Mouse (Mus musculus): ENCODE measurements around the gene B3gnt9. TPM values are rescaled to one million over a fixed set of nuclear protein-coding genes. Genes with fewer than 3 reads are reported as not detected.

Gene B3gnt9
- total RNA-seq, 4 experiments from 2014 or later: 1.1 to 1.7 (median 1.4) TPM

DNA sequence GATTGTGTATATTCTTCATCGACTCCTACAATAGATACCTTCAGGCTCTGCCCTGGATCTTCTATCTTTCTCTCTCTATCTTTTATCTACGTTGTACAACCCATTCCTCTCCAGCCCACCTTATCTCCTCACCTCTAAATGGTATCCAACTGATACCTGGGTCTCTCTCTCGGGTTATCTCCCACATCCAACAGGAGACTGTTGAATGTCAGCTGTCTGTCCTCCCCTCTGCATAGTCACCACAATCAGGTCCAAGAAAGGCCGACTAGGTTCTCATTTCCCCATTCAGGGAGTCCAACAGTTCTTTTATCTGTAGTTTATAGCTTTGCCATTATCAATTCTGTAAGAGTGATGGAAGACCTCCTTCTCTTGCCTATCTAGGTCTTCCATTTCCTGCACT lies 27.3 kb upstream of the B3gnt9 start:
- DNase-seq (ENCODE audit: low spot score in 2 of 2): no peak

DNA sequence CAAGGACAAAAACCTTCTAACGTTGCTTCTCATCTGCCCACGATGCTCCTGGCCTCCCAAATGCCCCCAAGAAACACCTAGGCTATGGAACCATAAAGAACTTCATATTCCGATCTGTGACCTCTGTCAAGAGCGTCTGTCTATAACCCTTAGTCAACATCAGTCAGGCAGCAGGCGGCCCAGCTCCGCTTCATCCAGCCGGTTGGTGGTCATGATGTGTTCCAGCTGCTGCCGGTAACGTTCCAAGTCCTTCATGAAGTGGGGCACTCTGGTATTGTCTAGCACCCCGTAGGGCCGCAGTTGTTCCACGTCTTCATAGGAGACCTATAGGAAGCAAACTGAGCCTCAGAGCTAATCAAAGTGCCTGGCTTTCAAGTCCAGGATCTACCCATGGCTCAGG lies 26.9 kb upstream of the B3gnt9 start:
- DNase-seq (ENCODE audit: low spot score in 2 of 2): no peak

DNA sequence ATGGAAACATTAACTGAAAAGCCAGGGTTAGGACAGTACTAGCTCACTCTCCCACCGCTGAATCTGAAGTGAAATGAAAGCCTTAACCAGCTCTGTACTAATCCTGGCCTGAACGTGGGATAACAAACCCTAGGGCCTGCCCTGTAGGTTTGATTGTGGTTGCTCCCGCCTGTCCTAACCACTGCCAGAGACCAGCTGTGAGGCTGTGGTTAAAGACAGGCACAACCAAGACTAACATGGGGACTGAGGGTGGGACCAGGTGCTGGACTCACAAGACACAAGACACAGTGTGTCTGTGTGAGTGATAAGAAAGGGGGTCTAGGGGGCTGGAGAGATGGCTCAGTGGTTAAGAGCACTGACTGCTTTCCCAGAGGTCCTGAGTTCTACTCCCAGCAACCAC lies 25.6 kb upstream of the B3gnt9 start:
- DNase-seq (ENCODE audit: low spot score in 2 of 2): no peak

DNA sequence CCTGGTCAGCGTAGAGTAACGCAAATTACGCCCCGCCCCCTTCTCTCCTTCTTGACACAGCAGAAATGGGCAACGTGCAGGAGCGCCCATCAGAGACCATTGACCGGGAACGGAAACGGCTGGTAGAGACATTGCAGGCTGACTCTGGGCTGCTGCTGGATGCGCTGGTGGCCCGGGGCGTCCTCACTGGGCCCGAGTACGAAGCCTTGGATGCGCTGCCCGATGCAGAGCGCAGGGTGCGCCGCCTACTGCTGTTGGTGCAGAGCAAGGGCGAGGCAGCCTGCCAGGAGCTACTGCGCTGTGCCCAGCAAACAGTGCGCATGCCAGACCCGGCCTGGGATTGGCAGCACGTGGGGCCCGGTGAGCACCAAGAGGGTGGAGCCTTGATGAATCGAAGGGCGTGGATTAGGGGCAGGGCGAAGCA lies 24.0 kb upstream of the B3gnt9 start:
- peak; percentile 79 to 90 for DNase-seq (ENCODE audit: low spot score in 2 of 2)

DNA sequence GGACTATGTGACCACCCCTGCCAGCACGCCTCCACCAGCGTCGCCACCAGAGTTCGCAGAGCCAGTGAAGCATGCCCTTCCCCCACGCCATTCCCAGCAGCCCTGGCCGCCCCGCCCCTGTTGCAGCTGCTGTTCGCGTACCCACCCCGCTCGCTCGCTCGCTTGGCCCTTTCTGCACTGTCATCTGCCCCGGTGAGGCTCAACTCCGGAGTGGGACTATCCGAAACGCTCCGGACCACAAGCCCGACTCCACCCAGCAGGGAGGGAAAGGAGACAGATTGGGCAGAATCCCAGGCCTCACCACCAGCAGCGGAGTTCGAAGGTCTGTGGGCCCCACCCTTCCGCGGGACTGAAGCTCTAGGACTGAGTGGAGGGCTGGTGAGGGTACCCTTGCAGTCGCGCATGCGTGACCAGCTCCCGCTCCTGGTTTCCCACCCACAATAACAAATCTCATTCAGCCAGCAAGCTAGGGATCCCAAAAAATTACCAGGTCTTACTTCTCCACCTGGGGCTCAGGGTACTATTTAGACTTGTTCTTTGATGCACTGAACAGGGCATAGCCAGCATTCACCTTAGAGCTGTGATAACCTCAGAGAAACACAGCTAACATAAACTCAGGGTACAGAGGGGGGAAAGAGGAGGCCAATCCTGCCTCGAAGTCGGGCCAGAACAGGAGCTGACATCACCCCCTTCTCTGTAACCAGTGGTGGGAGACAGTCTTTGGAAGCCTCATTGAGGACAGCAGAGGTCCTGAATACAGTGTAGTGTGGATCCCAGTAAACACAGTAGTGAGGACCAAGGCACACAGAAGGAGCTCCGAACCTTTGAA lies 21.6 kb upstream of the B3gnt9 start:
- peak; percentile 55 to 67 for DNase-seq (ENCODE audit: low spot score in 2 of 2)

DNA sequence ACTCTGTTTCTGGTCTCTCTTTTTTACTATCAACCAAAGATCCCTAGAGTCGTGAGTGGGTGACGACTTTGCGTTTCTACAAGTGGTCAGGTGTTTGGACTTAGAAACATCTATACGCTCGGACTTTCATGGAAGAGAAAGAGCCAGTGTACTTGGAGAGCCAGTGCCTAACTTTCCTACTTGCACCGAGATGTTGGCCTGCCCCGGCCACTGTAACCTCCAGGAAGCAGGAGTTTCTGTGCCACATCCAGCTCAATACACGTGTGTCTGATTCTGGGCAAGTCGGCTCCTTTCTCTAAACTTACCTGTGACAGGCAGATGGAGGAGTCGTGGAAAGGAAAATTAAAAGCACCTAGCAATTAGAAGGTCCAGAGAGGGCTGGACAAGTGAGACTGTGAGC lies 20.9 kb upstream of the B3gnt9 start, which contains the start of gene Nol3:
Gene Nol3, plus strand, starts transcription at position 301 of the 400 bp plus-strand sequence.
- no peak for DNase-seq (ENCODE audit: low spot score in 2 of 2)

DNA sequence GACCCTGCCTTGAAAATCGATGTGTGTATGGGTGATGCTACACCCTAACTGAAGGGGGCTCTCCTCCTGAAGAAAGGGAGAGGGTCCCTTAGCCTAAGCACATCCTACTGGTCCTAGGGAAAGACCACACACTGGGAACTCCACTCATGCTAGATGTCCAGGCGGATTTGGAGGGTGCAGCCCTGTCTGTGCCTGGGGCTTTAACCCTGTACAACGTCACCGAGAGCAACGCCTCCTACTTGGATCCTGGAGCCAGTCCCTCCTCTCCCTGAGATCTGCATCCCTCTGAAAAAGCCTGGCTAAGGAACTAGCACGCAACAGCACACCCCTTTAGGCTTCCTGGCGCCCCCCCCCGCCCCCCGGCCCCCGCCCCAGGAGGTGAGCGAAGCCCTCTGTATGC lies 20.4 kb upstream of the B3gnt9 start:
- no peak for DNase-seq (ENCODE audit: low spot score in 2 of 2)

DNA sequence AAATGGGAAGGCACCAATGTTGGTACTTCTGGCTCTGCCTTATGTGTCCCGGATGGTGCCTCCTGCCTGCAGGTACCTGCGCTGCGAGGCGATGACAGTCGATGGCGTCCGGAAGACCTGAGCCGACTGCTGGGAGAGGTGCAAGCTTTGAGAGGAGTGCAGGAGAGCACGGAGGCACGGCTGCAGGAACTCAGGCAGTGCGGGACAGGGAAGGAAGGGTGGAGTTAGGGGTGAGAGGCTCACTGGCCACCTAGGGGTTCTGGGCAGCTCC lies 15.9 kb upstream of the B3gnt9 start:
- no peak for DNase-seq (ENCODE audit: low spot score in 2 of 2)

DNA sequence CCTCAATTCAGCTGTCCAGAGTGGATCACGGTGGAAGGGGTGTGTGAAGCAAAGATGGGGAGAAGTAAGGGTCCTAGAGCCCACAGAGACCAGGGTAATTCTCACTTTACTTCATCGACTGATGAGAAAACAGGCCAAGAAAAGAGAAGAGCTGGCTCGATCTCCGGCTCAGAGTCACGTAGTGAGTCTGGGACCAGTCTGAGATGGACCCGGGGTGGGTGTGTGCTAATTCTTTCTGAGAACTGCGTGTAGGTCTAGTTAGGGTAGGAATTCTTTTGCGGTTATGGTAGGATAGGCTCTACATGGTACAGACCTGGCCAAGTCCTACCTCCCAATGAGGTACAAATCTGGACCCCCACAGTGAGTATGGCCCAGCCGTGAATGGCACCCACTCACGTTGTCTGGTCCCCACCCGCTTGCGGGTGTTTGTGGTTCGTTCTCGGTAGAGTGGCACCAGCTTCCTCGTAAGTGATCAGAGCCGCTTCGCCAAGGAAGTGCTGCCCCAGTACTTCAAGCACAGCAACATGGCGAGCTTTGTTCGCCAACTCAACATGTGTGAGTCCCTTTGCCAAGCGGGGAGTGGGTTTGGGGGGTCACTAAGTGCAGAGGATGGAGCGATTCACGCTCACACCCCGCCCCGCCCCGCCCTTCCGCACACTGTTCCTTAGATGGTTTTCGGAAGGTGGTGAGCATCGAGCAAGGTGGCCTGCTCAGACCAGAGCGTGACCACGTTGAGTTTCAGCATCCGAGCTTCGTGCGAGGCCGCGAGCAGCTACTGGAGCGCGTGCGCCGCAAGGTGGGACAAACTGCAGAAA lies 15.4 kb upstream of the B3gnt9 start:
- no peak for DNase-seq (ENCODE audit: low spot score in 2 of 2)

DNA sequence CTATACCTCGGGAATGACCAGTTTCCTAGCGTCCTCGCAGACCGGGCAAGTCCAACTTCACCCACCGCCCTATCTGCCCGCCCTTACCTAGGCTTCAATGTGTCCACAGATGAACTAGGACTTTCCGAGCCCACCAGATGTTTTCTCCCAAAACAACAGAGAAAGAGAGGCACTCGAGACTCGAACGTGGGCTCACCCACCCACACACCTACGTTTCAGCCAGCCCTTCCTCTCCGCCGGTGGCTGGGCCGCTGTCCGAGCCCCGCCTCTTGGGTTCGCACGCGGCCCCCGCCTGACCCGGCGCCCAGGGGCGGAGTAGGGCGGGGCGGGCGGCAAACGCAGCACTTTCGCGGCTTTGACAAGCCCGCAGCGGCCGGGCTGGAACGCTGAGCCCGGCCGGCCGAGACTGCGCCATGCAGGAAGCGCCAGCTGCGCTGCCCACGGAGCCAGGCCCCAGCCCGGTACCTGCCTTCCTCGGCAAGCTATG lies 14.6 kb upstream of the B3gnt9 start, which contains the start of gene Hsf4:
Gene Hsf4, plus strand, starts transcription at position 341 of the 487 bp plus-strand sequence.
- peak; percentile 65 to 77 for DNase-seq (ENCODE audit: low spot score in 2 of 2)

DNA sequence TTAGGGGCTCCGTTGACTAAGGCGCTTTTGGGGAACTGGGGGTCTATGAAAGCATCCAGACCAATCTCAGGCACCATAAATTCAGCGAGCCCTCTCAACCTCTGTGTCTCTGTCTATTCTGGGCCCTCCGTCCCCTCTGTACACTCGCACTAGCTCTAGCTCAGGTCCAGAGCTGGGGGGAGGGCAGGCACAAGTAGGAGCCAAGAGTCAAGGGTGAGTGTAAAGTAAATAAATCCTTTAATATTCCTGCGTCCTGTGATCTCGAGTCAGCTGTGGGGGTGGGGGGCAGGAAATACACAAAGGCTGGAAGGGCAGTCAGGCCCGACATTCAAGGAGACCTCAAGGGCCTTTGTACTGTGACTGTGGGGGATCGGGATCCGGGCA lies 14.1 kb upstream of the B3gnt9 start:
- DNase-seq (ENCODE audit: low spot score in 2 of 2): no peak

DNA sequence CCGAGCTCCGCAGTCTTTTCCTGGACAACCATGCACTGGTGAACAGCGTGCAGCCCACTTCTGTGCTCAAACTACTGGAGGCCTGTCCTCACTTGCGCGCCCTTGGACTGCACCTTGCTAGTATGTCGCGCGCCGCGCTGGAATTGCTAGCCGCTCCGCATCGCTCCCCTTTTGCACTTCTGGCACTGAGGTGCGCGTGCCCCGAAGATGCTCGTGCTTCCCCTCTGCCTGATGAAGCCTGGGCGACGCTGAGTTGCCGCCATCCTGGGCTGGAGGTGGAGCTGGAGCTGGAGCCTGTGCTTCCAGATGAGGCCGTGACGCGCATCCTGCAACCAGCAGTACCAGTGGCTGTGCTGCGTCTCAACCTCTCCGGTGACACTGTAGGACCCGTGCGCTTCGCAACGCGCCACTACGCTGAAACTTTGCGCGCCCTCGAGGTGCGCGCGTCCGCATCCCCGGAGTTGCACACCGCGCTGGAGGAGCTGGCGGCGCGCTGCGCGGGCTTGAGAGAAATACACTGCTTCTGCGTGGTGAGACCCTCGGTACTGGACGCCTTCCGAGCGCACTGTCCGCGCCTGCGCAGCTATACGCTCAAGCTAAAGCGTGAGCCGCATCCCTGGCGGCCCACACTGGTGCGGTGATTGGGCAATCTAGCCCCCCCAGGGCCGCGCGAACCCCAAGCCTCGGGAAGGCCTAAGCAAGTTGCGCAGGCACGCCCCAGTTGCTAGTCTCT lies 13.6 kb upstream of the B3gnt9 start:
- DNase-seq (ENCODE audit: low spot score in 2 of 2): no peak

DNA sequence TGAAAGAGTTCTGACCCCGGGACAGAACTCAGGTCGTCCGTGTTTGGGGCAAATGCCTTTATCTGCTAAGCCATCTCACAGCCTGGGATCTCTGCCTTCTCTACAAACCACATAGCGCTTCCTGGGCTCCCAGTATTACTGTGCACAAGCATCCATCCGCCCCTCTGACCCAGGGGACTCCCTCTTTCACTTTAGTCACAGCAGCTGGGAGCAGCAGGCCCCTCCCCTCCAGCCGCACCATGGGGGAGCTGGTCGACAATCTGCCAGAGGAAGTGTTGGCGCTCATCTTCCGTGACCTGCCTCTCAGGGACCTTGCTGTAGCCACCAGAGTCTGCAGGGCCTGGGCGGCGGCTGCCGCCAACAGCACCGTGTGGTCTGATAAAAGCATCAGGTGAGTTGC lies 11.8 kb upstream of the B3gnt9 start:
- DNase-seq (ENCODE audit: low spot score in 2 of 2): no peak

DNA sequence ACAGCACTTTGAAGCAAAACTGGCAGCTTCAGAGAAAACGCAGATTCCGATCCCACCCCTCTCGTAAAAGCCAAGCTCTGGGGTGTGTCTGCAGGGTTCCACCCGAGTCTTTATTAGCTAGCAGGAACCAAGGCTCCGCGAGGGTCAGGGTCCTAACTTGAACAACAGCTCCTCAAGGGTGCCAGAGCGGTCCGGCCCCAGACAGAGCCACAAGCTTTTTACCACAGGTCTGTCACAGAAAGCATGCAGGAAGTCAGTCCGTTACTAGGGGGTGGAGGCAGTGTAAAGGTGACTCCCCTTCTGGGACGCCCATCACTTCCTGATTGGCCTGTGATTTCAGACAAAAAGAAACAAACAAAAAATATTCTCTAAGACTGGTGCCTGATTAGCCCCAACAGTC lies 10.2 kb upstream of the B3gnt9 start:
- no peak for DNase-seq (ENCODE audit: low spot score in 2 of 2)

DNA sequence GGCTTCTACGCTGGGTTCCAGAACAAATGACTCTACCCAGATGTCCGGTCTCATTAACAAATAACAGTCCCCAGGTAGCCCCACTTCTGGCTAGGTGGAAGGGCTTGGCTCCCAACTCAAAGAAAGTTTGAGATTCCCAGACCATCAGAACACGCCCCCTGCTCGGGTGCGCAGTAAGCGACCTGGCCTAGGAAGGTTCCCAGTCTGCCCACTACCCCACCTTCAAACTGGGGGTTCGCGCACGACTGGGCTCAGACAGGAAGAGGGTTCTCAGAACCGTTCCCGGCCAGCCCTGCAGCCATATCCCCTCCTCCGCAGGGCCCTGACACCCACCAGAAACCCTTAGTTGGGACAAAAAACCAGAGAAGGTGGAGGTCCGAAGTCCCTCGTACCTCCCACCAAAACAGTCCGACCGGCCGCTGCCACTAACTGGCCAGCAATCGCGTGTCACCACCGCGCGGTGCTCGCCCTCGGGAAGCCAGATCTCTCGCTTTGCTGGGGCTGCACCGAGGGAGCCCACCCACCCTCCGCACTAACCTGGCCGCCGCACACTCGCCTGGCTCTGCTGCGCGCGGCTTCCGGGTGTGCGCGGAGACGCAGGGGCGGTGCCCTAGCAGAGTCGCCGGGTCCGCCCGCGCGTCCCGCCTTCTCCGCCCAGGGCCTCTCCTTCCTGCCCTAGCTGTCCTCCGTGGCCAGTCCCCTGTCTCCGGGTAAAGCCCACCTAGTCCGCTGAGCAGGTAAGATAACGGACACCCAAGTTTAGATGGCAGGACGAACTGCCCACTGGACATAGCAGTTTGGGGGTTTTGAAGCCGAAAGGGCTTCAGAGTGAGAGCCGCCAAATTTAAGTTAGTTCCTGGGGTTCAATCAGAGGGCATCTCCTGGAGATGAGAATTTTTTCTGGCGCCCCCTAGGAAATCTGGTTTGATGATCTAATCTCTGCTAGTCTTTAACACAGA lies 9.3 kb upstream of the B3gnt9 start, which contains the start of the genes Tradd and Fbxl8:
Gene Tradd, minus strand, starts transcription at position 586 of the 959 bp plus-strand sequence.
Gene Fbxl8, plus strand, starts transcription at position 625 of the 959 bp plus-strand sequence.
- peak; percentile 52 to 57 for DNase-seq (ENCODE audit: low spot score in 2 of 2)

DNA sequence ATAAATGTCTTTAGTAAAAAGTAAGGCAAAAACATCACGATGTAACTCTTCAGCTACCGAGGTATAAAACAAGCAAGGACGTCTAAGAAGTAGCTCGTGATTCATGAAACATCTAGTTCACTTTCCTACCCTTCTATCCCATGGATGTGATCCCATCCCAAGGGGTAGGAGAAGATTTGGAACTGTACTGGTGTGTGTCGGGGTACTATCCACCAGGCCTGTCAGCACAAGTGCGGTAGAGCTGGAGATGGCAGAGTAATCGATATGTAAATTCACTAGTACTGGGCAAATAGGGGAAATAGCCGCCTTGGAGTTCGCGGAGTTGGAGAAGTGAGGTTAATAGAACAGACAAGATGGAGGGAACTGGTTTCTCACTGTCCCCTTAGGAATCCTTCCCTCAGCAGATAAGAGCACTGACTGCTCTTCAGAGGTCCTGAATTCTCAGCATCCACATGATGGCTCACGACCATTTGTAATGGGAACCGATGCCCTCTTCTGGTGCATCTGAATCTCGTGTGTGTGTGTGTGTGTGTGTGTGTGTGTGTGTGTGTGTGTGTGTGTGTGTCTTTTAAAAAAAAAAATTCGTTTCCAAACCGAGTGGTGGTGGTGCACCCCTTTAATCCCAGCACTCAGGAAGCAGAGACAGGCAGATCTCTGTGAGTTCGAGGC lies 8.4 kb upstream of the B3gnt9 start:
- no peak for DNase-seq (ENCODE audit: low spot score in 2 of 2)

DNA sequence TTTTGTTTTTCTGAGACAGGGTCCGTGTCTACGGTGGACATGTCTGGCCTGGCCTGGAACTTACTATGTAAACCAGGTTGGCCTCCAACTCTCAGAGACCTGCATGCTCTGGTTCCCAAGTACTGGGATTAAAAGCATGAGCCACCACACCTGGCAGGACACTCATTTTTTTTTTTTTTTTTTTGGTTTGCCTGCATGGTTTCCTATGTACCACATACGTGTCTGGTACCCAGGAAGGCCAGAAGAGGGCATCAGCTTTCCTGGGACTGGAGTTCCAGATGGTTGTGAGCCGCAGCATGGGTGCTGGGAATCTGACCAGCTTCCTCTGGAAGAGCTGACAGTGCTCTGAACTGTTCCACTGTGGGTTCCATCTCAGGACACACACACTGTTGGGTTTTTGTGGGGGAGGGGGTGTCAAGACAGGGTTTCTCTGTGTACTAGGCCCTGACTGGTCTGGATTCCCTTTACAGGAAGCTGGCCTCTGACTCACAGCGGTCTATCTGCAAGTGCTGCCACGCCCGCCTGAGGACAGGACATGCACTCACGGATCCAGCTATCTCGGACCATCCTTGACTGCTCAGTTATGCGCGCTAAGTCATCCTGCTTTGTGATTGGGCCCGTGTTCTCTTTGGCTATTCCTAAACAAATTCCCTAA lies 6.5 kb upstream of the B3gnt9 start:
- DNase-seq (ENCODE audit: low spot score in 2 of 2): no peak

DNA sequence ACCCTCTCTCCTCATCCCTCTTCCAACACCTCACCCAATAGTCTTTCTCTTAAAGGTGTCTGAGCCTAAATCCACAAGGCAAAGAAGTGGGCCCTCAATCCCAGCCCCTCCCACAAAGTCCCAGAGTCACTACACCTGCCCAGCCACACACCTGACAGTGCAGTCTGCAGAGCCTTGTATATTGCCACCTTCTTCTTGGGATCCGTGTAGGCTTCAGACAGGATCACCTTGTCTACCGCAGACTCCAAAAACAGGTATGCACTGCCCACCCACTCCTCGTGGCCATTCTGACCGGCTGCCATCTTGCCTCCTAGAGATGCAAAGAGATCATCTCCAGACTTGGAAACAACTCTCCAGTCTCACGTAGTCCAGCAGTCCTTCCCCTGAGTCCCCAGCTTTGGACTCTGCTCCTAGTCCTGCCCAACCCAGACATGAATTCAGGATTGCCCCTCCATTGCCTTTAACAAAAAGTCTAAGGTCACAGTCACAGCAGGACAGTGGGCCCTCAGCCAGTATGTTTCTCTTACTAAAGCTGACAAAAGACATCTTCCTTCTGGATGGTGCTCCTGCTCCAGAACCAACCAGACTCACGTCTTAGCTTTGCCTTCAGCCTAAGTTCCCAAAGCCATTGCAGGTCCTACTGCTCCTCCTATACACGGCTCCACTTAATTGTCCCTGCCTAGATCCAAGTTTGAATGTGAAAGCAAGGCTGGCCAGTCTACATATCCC lies 5.6 kb upstream of the B3gnt9 start:
- DNase-seq (ENCODE audit: low spot score in 2 of 2): no peak
